Mouse (Mus musculus): ENCODE measurements around the gene Igsf3. TPM values are rescaled to one million over a fixed set of nuclear protein-coding genes. Genes with fewer than 3 reads are reported as not detected.
A peak's percentile ranks its signal among the peaks of the same experiment; 100 is the strongest.

Igsf3 gene
- total and polyA plus RNA-seq, 3 experiments = not detected

- no peaks in the 10 kb centered on the region for H3K27me3 ChIP-seq (ENCODE audit: control insufficient read depth in 1 of 2, insufficient read depth in 2 of 2, low read length in 2 of 2)
- H3K9ac ChIP-seq (ENCODE audit: control insufficient read depth, low read depth, low read length, poor library complexity, severe bottlenecking) = no peak overlapping the region
- TF ChIP-seq CTCF (IDR thresholded peaks at IDR 0.05 in 2 of 3, conservative IDR thresholded peaks at IDR 0.05 in 1 of 3; ENCODE audit: control insufficient read depth in 1 of 3, insufficient read depth in 1 of 3, low read depth in 2 of 3, low read length in 3 of 3, poor library complexity in 1 of 3, severe bottlenecking in 1 of 3) = no peak
- no peak for TF ChIP-seq RAD21 (IDR thresholded peaks at IDR 0.05; ENCODE audit: low read depth, low read length)
- TF ChIP-seq MAZ (IDR thresholded peaks at IDR 0.05; ENCODE audit: low read depth, low read length) = no peak
- DNase-seq (ENCODE audit: low read depth, low spot score) = no peak
- H3K9me3 ChIP-seq (replicated peaks; ENCODE audit: insufficient read depth, low read length) = no peaks in the 10 kb centered on the region
- H3K4me1 ChIP-seq (ENCODE audit: control insufficient read depth in 1 of 2, insufficient read depth in 2 of 2, low read length in 2 of 2) = no peaks in the 10 kb centered on the region
- H3K4me3 ChIP-seq (ENCODE audit: control insufficient read depth in 1 of 2, insufficient read depth in 1 of 2, low read depth in 2 of 2, low read length in 2 of 2) = no peak overlapping the region
- H3K36me3 ChIP-seq (ENCODE audit: control insufficient read depth in 1 of 2, insufficient read depth in 2 of 2, low read length in 2 of 2) = no peaks in the 10 kb centered on the region
- no peaks in the 10 kb centered on the region for H3K79me2 ChIP-seq (ENCODE audit: control insufficient read depth, insufficient read depth, low read length, poor library complexity)
- no peak overlapping the region for H3K27ac ChIP-seq (ENCODE audit: control insufficient read depth, low read depth, low read length)
Measured at GRCm38 (mm10) chr3:101502086-101502760, 125.3 kb downstream of the Igsf3 start.

- H3K36me3 ChIP-seq (ENCODE audit: control insufficient read depth in 1 of 2, insufficient read depth in 2 of 2, low read length in 2 of 2) = no peaks in the 10 kb centered on the region
- H3K27ac ChIP-seq (ENCODE audit: control insufficient read depth, low read depth, low read length) = no peak overlapping the region
- no peak for TF ChIP-seq MEF2A (IDR thresholded peaks at IDR 0.05; ENCODE audit: extremely low read depth, insufficient replicate concordance, low read depth, low read length, poor library complexity, severe bottlenecking)
- TF ChIP-seq BHLHE40 (IDR thresholded peaks at IDR 0.05; ENCODE audit: borderline replicate concordance, low read depth, low read length) = no peak
- peak; percentile 57 for TF ChIP-seq RAD21 (IDR thresholded peaks at IDR 0.05; ENCODE audit: low read depth, low read length)
- TF ChIP-seq KAT2A (conservative IDR thresholded peaks at IDR 0.05; ENCODE audit: low read depth, low read length) = no peak
- no peak for TF ChIP-seq TAL1 (IDR thresholded peaks at IDR 0.05; ENCODE audit: low read length)
- peak; percentile 75 for TF ChIP-seq SMC3 (IDR thresholded peaks at IDR 0.05; ENCODE audit: low read depth, low read length)
- TF ChIP-seq CTCF (IDR thresholded peaks at IDR 0.05 in 2 of 3, conservative IDR thresholded peaks at IDR 0.05 in 1 of 3; ENCODE audit: control insufficient read depth in 1 of 3, insufficient read depth in 1 of 3, low read depth in 2 of 3, low read length in 3 of 3, poor library complexity in 1 of 3, severe bottlenecking in 1 of 3) = peak; percentile 14 to 68 (median 57); a peak in 4 of 6 replicates
- TF ChIP-seq MAZ (IDR thresholded peaks at IDR 0.05; ENCODE audit: low read depth, low read length) = no peak
- TF ChIP-seq NELFE (IDR thresholded peaks at IDR 0.05; ENCODE audit: low read depth, low read length) = no peak
- no peak for TF ChIP-seq HCFC1 (IDR thresholded peaks at IDR 0.05; ENCODE audit: low read depth, low read length)
- TF ChIP-seq ZC3H11A (IDR thresholded peaks at IDR 0.05; ENCODE audit: low read depth, low read length) = peak; percentile 46
- TF ChIP-seq USF1 (IDR thresholded peaks at IDR 0.05; ENCODE audit: low read depth, low read length) = no peak
- TF ChIP-seq TCF12 (IDR thresholded peaks at IDR 0.05; ENCODE audit: low read depth, low read length) = no peak
- H3K4me1 ChIP-seq (ENCODE audit: control insufficient read depth in 1 of 2, insufficient read depth in 2 of 2, low read length in 2 of 2) = no peaks in the 10 kb centered on the region
- H3K79me2 ChIP-seq (ENCODE audit: control insufficient read depth, insufficient read depth, low read length, poor library complexity) = no peaks in the 10 kb centered on the region
- peak; percentile 38 for DNase-seq (ENCODE audit: low read depth, low spot score)
- no peaks in the 10 kb centered on the region for H3K9me3 ChIP-seq (replicated peaks; ENCODE audit: insufficient read depth, low read length)
- H3K4me3 ChIP-seq (ENCODE audit: control insufficient read depth in 1 of 2, insufficient read depth in 1 of 2, low read depth in 2 of 2, low read length in 2 of 2) = no peak overlapping the region
- no peaks in the 10 kb centered on the region for H3K27me3 ChIP-seq (ENCODE audit: control insufficient read depth in 1 of 2, insufficient read depth in 2 of 2, low read length in 2 of 2)
- no peak overlapping the region for H3K9ac ChIP-seq (ENCODE audit: control insufficient read depth, low read depth, low read length, poor library complexity, severe bottlenecking)
Measured at GRCm38 (mm10) chr3:101506179-101506578, 129.3 kb downstream of the Igsf3 start.
